Mouse (Mus musculus): Measurements from ENCODE around the gene Ssr2. TPM values are rescaled to one million over a fixed set of nuclear protein-coding genes. Genes with fewer than 3 reads are reported as not detected.
A peak's percentile ranks its signal among the peaks of the same experiment; 100 is the strongest.
"Not testable (repeated sequence)": the region's sequence is repeated elsewhere in the genome, so short reads cannot be mapped to it uniquely, and the experiment has no call there.

Gene Ssr2
- total RNA-seq, 1 experiment from 2014 or later, result 144 TPM

DNA sequence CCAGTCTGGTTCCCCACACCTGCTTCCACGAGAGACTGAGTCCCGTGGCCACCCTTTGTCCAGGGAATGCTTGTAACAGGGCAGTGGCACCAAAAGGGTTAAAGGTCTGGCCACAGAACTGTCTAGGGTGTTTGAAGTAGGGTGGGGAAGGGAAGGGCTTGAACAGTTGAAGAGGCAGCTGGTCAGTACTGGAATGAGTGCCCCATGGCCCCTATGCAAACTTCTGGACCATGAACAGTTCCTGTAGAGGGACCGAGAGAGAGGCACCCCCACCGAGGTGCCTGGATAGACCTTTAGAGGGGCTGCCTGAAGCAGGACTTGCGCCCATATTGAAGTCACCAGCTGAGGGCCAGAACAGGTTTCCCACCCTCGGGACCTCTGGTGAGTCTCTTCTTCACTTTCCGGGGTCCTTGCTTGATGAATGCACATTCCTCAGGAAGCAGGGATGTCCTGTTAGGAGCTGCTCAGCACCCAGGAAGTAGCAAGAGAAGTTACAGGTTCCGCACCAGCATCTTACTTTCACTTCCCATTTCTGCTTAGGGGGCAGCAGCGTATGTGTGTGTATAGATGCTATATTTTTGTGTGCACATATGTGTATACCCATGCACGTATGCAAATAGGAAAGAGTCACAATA is 17.4 kb downstream of the Ssr2 start:
- ATAC-seq (replicated peaks; ENCODE audit: low read depth, poor library complexity, severe bottlenecking), result peak; percentile 43; the same call in 1 of the 2 replicates

DNA sequence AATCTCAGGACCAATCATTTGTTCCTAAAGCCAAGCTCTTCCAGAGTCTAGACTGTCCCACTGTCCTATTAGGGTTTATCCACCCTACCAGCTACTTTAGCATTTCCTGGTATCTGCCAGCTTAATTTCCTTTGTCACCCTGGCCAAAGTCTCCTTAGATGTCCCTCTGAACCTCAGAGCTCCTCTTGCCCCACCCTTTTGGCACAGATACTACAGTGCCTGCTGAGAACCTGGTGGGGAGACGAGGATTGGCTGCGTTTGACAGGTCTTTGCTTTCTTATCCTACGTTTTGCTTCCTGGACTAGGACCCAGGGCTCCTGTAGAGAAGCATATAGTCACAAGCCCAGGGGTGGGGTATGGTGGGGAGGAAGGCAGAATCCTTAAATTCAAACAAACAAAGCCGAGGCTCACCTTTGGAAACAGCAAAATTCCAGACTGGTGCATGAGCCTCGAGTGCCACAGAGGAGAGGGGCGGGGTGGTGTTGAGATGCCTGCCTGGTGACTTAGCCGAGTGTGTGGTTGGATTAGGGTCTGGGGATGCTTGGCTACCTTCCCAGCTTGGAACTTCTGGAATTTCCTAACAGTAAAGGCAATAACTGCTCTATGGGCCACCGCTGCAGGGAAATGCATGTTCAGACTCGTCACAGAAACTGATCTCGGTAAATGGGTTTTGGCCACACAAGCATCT is 18.4 kb downstream of the Ssr2 start:
- ATAC-seq (replicated peaks; ENCODE audit: low read depth, poor library complexity, severe bottlenecking), result 0 out of 2 replicates have a peak, but pooled peaks have one; percentile 6

DNA sequence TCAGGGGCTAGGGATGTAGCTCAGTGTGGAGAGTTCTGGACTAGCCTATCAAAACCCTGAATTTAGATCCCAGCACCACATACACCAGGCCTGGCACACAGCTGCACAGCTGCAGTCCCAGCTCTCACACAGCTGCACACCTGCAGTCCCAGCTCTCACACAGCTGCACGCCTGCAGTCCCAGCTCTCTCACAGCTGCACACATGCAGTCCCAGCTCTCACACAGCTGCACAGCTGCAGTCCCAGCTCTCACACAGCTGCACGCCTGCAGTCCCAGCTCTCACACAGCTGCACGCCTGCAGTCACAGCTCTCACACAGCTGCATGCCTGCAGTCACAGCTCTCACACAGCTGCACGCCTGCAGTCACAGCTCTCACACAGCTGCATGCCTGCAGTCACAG is 20.9 kb downstream of the Ssr2 start:
- not testable (repeated sequence) for ATAC-seq (replicated peaks; ENCODE audit: low read depth, poor library complexity, severe bottlenecking)

DNA sequence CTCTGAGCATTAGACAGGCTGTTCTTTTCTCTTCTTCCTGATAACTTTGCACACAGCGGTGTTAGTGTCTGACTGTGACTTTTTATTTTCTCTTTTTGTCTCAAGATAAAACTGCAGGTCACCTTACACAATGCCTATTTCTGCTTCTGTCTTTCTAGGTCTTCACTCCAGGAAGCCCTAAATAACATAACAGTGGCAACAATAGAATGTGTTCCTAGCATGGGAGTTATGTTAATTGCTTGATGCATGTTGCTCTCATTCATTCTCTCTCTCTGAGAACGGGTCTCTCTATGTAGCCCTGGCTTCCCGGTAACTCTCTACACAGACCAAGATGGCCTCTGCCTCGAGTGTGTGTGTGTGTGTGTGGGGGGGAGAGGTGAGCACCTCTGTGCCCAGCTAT is 26.8 kb downstream of the Ssr2 start:
- no peak for ATAC-seq (replicated peaks; ENCODE audit: low read depth, poor library complexity, severe bottlenecking)

DNA sequence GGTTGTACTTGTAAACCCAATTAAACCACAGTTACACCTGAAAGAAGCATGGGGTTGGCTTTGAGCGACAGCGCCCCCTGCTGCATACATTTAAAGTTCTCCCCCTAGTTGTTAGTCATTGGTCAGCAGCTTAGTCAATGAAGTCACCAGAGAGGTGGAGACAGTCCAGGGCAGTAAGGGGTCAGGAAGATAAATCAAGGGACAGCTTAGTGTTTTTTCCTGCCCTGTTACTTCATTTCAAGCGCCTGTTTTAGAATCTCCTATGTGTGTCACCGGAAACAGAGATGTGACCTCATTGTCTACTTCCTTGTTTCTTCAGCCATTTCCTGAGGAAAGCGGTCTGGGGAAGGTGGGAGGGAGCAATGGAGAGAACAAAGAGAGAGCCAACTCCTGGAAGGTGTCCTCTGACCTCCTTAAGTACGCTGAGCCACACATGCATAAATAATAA is 28.1 kb downstream of the Ssr2 start:
- ATAC-seq (replicated peaks; ENCODE audit: low read depth, poor library complexity, severe bottlenecking), result peak; percentile 36

DNA sequence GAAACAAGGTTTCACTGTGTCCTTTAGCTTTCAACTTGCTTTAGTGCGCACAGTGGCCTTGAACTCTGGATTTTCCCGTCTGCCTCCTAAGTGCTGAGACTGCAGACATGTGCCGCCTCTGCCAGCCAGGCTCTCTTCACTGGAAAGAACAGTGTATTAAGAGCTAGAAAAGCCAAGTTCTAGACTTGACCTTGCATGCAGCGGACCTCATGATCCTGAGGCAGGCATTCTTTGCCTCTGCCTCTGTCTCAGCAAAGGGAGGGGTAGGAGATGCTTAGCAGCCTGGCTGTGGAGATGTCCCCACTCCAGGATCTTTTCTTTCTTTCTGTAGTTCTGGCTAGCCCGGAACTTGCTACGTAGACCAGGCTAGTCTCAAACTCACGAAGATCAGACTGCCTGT is 29.2 kb downstream of the Ssr2 start:
- ATAC-seq (replicated peaks; ENCODE audit: low read depth, poor library complexity, severe bottlenecking), result no peak

DNA sequence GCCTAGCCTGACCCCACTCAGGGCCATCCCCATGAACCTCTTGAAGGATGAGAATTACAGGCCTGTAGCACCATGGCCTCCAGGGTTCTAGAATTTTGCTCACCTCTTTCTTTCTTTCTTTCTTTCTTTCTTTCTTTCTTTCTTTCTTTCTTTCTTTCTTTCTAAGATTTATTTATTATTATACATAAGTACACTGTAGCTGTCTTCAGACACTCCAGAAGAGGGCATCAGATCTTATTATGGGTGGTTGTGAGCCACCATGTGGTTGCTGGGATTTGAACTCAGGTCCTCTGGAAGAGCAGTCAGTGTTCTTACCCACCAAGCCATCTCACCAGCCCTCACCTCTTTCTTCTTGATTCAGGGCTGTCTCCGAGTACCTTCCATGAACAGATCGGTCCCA is 30.0 kb downstream of the Ssr2 start, which contains the start of gene Arhgef2:
TSS of gene Arhgef2 (plus strand) at position 301 of the 400 bp plus-strand sequence.
- not testable (repeated sequence) for ATAC-seq (replicated peaks; ENCODE audit: low read depth, poor library complexity, severe bottlenecking)

DNA sequence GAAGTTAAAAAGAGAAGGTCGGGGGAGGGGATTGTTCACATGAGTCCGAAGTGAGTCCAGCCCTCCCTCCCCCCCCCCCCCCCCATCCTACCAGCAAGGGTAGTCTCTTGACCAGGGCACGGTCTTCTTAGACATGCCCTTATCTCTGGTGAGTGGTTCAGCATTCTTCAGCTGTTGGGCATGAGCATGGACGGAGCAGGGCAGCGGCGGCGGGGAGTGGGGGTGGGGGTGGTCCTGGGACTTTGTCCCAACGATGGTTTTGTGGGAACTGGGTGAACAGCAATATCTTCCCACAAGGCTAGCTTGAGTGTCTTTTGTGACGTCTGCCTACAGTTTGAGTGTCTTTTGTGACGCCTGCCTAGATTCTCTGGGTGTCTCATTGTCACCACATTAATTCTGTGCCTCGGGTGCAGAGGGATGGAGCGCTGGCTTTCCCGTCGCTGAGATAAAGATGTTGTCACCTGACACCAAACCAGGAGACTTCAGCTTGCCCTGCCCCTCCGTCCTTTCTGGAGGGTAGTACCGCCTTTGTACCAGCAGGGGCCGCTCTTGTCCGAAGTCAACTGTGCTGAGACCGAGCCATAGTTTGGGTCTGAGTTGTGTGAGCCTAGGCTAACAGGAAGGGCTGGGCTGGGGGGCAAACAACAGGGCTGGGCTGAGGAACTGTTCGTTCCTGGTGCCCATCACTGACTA is 31.5 kb downstream of the Ssr2 start:
- ATAC-seq (replicated peaks; ENCODE audit: low read depth, poor library complexity, severe bottlenecking), result peak; percentile 92

DNA sequence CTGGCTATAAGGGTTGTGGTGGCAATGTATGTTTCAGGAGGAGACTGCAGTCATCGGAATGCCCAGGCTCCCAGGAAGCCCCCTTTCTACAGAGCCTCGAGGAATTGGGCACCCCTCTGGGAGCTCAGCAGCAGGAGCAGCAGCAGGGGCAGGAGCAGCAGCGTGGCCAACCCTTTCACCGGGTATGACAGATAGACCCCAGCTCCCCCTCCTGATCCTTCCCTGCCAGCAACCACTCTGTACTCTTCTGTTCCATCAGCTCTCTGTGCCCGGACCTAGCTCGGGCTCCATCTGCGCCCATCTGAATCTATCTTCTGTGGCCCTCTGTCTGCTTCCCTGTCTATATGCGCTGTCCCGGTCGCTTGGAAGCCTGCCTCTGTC is 32.1 kb downstream of the Ssr2 start:
- ATAC-seq (replicated peaks; ENCODE audit: low read depth, poor library complexity, severe bottlenecking), result no peak; the same call in 1 of the 2 replicates

DNA sequence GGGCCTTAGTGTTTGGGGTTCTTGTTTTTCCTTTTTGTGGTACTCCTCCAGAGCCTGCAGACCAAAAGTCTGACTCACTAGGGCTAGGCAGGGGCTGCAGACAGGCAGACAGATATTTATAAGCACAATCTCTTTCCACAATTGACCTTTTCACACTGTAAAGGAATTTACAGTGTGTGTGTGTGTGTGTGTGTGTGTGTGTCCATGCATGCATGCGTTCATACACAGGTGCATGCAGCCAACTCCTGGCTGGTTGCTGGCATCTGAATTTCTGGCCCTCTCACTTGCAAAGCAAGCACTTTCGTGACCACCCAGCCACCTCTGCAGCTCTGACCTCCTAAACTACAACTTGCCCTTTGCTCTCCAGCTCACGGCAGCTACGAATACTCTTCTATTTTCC is 33.4 kb downstream of the Ssr2 start:
- no peak for ATAC-seq (replicated peaks; ENCODE audit: low read depth, poor library complexity, severe bottlenecking)

DNA sequence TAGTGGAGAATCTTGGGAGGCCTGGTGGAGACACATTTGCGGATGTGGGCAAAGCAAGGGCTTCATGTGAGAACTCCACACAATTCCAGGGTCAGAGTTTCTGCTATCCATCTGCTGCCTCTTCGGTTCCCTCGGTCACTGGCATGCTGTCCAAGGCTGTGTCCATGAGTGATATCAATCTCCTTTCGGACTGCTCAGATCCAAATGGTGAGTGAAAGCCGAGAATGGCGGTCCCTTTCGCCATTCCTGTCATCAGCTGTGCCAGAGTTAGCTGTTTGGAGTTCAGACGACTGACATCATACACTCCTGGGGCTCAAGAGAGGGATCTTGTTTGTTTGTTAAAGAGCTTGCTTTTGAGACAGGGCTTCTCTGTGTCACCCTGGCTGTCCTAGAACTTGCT is 38.7 kb downstream of the Ssr2 start:
- no peak for ATAC-seq (replicated peaks; ENCODE audit: low read depth, poor library complexity, severe bottlenecking)

DNA sequence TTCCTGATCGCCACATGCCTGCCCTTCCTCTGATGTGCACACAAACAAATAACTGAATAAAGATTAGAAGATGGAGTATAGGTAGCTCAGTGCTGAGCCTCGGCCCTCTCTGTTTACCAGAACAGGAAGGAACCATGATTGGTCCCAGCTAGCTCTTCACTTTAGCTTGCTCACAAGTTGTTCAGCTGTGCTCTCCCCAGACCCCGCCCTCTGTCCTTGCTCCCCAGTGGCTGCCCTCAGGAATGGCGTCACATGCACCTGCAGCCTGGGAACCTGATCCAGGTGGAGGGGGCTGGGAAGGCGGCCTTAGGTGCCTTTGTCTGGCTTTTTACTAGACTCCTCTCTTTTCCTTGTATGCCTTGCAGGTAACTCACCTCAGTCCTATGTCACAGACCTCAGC is 39.4 kb downstream of the Ssr2 start:
- no peak for ATAC-seq (replicated peaks; ENCODE audit: low read depth, poor library complexity, severe bottlenecking)

DNA sequence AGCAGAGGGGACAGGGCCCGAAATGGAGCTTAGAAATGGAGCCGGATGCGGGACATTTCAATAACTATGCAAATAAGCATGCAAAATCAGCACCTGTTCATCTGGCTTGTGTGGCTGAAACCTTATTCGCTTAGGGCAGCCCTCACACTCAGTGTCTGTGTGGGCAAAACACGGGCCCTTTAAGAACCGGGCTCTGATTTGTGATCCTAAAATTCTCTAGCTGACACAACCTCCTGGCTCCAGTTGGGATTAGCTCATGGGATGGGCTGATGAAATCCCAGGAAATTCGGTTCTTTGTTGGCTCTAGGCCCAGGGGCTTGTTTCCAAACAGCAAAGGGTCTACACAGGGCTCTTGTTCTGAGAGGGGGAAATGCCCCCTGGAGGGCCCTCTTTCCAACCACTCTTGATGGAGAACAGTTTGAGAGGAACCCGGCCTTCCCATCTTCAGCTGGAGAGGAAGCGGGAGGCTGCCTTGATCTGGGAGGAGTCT is 40.3 kb downstream of the Ssr2 start:
- no peak for ATAC-seq (replicated peaks; ENCODE audit: low read depth, poor library complexity, severe bottlenecking)

DNA sequence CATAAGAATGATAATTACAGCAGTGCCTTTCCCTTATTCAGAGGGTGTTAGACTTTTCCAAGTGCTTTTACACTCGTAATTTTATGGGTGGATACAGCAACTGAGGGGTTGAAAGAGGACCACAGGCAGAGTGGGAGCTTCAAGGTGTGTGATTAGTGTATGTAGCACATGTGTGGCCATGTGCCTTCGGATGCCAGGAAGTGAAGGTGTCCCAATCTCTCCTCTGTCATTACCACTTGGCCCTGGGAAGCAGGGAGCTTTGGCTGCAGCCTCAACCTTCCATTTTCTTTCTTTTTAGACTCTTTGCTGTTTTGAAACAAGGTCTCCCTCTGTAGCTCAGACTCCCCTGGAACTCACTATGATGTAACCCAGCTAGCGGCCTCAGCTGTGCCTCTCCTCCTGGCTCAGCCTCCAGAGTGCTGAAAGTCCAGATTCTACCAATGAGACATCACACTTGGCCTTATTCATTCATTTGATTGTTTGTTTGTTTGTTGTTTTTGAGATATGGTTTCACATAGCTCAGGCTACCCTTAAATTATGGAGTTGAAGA is 41.4 kb downstream of the Ssr2 start:
- ATAC-seq (replicated peaks; ENCODE audit: low read depth, poor library complexity, severe bottlenecking), result no peak

DNA sequence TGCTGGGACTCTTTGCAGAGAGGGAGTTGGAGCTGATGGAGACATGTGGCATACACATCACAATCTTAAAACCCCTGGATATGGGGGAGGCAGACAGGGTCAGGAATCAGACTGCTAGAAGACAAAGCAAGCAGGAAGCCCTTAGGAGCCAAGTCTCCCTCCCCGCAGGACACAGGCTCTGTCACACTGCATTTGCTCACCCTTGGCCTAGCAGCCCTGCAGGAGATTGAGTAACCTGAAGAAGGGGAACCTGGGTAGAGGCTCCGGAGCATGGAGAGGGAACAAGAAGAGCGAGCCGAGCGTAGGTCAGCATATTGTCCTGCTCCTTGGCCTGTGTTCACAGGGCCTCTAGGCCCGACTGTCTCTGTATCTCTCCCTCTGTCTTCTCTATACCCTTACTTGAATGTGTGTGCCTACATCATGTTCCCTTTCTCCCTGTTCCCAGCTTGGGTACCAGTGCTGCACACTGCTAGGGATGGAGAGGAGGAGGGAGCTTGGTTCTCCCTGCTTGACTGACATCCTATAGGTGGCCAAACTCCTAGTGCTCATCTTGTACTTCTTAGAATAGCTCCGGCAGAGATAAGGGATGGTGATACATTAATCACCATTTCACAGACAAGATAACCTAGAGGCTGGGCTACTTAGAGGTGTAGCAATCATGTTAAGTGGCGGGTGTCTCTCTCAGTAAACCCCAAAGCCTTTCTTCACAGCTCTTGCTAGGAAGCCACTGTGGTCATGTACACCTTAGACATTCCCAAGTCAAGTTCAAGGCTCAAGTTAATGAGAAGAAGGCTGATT is 42.6 kb downstream of the Ssr2 start:
- peak; percentile 15; the same call in 1 of the 2 replicates for ATAC-seq (replicated peaks; ENCODE audit: low read depth, poor library complexity, severe bottlenecking)

DNA sequence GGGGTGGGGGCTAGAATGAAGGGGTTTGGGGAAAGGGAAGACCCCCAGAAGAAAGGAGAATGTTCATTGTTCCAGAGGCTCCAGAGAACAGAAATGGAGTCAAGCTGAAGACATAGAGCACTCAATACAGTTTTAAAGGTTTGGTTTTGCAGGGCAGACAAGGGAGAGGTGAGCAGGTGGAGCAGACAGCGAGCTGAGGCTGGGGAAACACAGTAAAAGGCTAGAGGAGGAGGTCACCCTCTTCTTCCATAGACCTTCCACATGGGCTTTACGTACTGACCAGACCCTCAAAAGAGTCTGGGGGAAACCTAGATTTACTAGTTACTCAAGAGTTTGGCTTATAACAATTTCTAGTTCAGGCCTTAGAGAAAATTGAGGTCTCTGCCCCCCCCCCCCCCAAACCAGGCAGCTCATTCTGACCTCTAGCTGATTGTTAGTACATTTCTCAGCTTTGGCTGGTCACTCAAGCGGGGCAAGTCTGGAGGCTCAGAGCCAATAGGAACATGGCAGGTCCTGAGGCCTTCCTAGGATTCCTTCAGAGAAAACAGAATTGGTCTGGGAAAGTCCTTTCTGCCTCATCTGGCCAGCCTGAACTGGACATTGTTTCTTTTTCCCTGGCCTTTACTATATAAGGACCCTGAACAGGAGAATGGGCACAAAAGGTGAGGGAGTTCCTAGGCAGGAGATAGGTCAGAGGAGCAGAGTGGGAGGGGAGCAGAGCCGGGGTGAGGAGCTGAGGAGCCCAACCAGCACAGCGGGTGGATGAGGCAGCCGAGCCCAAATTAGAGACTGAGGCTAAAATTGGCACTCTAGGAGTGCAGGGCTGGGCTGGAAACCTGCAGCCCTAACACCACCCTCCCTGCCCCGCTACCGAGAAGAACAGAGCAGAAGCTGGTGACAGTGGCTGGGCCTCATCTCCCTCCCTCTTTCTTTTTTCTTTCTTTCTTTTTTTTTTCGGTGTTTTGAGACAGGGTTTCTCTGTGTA is 43.7 kb downstream of the Ssr2 start:
- no peak for ATAC-seq (replicated peaks; ENCODE audit: low read depth, poor library complexity, severe bottlenecking)

DNA sequence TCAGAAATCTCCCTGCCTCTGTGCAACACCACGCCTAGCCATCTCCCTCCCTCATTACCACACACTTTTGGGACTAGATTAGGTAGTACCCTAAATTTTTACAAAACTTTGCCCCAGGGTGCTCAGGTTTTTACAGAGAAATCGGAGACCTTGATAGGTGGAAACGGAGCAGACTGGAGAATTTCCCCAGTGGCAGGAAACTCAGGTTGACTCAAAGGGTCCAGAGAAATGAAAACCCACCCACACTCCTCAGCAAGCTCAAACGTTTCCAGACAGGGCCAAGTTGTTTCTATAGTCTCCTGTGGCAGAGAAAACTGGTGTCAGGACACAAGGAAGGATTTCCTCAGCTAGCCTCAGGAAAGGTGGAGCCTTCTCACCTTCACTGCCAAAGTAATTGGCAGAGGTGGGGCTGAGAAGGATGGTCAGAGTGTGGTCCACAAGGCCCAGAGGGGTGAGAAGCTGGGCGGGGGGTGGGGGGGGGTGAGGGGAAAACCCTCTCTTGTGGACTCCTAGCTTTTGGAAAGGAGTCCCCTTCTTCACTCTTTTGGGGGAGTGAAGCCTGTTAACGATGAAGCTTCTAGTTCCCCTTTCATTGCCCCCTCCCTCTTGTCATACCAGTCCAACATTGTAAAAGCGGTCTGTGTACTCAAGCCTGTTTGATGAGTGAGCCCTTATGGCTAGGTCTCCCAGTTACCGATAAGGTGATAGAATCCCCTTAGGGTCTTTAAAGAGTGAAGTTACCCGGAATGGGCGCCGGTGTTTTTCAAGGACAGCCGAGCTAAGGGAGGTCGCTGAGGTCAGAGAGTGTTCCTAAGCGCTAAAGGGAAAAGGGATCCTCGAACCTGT is 44.7 kb downstream of the Ssr2 start:
- peak; percentile 6 for ATAC-seq (replicated peaks; ENCODE audit: low read depth, poor library complexity, severe bottlenecking)

DNA sequence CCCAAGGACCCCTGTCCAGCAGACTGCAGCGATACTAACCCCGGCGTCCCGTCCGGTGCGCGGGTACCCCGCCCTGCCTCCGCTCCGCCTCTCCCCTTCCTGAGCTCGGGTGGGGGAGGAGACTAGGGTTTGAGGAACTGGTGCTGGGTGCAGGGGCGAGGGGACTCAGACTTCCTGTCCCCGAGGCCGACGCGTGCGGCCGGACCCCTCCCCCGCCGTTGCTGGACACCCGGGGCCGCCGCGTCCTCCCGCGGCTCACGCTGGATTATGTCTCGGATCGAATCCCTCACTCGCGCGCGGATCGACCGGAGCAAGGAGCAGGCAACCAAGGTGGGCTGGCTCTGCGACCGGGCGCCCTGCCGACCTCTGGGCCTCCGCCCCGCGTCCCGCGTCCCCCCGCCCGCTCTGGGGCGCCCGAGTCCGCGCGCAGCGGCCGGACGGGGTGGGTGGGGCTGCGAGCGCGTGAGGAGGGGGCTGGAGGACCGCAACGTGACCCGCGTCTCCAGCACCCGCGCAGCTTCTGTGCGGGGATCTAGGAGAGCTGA is 45.4 kb downstream of the Ssr2 start:
- peak; percentile 55 for ATAC-seq (replicated peaks; ENCODE audit: low read depth, poor library complexity, severe bottlenecking)
